14 mouse cellular contexts compared by ENCODE assay signal in the genomic region with DNA sequence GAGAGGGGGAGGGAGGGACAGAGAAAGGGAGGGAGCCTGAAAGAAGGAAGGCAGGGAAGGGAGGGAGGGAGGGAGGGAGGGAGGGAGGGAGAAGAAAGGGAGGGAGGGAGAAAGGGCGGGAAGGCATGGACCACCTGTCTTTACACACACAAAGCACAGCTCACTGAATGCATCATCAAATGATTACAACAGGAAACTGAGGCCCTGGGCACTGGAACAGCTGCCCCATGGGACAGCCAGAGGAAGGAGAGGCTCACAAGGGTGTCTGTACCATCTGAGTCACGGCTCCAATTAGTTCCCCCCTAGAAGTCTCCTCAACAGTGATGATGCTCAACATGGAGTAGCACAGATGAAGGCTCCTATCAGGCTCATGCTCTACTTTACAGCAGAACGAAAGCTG.
"Had no signal": no experiment of that assay in that cellular context is flagged by ENCODE, and none has a peak within 500 bp of the region (broad histone marks: within the 10 kb centered on the region; RNA-seq: fewer than 3 reads in every experiment).

No protein-coding gene starts in this region.

- DNase-seq: kidney, postnatal 25 days; layer of hippocampus, adult 9-11 months; liver, embryonic 13.5 days; lung, adult 2 months; lung, postnatal 14 days; lung, postnatal 4 days; thymus, adult 18-20 months; thymus, postnatal 4 days had no signal

- ATAC-seq: midbrain, embryonic 13.5 days; midbrain, embryonic 16.5 days had no signal

- H3K9ac ChIP-seq: liver, embryonic 13.5 days; midbrain, embryonic 13.5 days; neural tube, embryonic 13.5 days had no signal

- H3K36me3 ChIP-seq: liver, embryonic 13.5 days; midbrain, embryonic 13.5 days; neural tube, embryonic 13.5 days had no signal

- H3K27me3 ChIP-seq: midbrain, embryonic 13.5 days had no signal

- H3K9me3 ChIP-seq: liver, embryonic 13.5 days; midbrain, embryonic 13.5 days; neural tube, embryonic 13.5 days had no signal

- H3K4me2 ChIP-seq: liver, embryonic 13.5 days; midbrain, embryonic 13.5 days; neural tube, embryonic 13.5 days had no signal

- H3K4me3 ChIP-seq: layer of hippocampus, adult 2 months; liver, embryonic 13.5 days; midbrain, embryonic 13.5 days; myocyte; neural tube, embryonic 13.5 days had no signal

- H3K4me1 ChIP-seq: liver, embryonic 13.5 days had no signal

- H3K27ac ChIP-seq: kidney, postnatal 0 days; layer of hippocampus, adult 2 months; liver, embryonic 13.5 days; midbrain, embryonic 13.5 days; neural tube, embryonic 13.5 days had no signal
